Mouse (Mus musculus): ENCODE results near the gene Mkln1. TPM values are rescaled to one million over a fixed set of nuclear protein-coding genes. Genes with fewer than 3 reads are reported as not detected.
A peak's percentile ranks its signal among the peaks of the same experiment; 100 is the strongest.
"Not testable (repeated sequence)": the region's sequence is repeated elsewhere in the genome, so short reads cannot be mapped to it uniquely, and the experiment has no call there.

Mkln1 gene
- polyA plus RNA-seq, 2 experiments, result 39.4 to 133 TPM

DNA sequence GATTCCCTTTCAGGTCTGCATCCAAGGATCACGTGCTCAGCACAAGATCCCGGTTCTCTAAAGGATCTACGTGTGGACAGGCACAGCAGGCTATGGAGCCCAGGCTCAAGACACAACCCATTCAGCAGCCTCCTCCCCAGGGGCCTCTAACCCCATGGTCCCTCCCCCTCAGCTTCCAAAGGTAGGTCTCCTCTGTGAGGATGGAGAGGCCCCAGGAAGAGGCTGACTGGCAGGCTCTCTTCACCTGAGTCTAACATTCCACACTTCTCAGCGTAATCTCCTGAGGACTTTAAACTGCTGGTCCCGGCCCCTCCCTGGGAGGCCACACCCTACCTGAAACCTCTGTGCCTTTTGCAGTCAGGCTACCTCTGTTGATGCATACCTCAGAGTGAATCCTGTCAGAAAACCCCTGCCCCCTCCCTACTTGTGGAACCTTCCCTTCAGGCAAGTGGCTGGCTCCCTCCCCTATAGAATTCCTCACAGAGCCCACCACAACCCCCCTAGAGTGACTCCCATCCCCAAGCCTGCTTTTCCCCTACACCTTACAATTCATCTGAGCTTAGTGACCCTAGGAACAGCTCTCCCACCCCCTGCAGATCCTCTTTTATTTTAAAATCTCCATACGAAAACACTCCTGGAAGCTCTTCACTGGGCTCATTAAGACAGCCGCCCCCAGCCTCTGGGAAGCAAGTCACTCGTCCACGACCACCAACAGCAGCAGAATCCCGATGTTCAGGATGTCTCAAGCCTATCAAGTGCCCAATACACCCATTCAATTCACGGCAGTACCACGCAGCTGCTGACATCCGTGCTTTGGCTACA lies 161.8 kb downstream of the Mkln1 start:
- H3K4me2 ChIP-seq (ENCODE audit: low read depth), result peak overlapping the region; percentile 18; the same call in 1 of the 2 replicates
- H3K4me1 ChIP-seq (replicated peaks; ENCODE audit: control insufficient read depth in 2 of 2, insufficient read depth in 2 of 2, low read length in 1 of 2), result peaks cover 10 to 35% of the 10 kb centered on the region in 2 experiments
- no peak overlapping the region for H3K9ac ChIP-seq (replicated peaks)
- DNase-seq (ENCODE audit: low read depth in 3 of 3, low spot score in 3 of 3) (no peak), ATAC-seq (ENCODE audit: insufficient read depth) (no peak)
- H3K9me3 ChIP-seq (ENCODE audit: control insufficient read depth, low read length), result no peaks in the 10 kb centered on the region
- WGBS (ENCODE audit: insufficient replicate concordance), result 54% methylated on average over 13 of the region's 13 CpGs
- H3K4me3 ChIP-seq (ENCODE audit: insufficient read depth in 1 of 2, low read depth in 2 of 2, low read length in 2 of 2), result no peak overlapping the region
- H3K27me3 ChIP-seq (ENCODE audit: control insufficient read depth, insufficient read depth, low read length), result peaks cover 4% of the 10 kb centered on the region; the same call in 1 of the 2 replicates
- TF ChIP-seq CTCF (IDR thresholded peaks at IDR 0.05; ENCODE audit: low read depth), result no peak
- no peak for TF ChIP-seq EP300 (IDR thresholded peaks at IDR 0.05; ENCODE audit: low read depth)
- no peaks in the 10 kb centered on the region for H3K36me3 ChIP-seq (replicated peaks; ENCODE audit: control insufficient read depth, insufficient read depth, low read depth)
- no peak overlapping the region for H3K27ac ChIP-seq

DNA sequence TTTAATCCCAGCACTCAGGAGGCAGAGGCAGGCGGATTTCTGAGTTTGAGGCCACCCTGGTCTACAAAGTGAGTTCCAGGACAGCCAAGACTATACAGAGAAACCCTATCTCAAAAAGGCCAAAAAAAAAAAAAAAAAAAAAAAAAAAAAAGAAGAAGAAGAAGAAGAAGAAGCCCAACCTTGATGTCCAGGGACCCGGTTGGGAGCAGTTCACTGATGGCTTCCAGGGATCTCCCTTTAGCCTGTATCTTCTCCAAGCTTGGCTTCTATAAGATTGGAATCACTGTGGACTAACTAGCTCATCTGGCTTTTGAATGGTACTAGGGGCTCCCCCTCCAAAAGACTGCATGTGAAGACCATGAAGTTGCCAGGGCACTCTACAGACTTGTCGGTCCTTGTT lies 163.4 kb downstream of the Mkln1 start:
- ATAC-seq (ENCODE audit: insufficient read depth); H3K27ac ChIP-seq; DNase-seq (ENCODE audit: low read depth in 3 of 3, low spot score in 3 of 3); H3K27me3 ChIP-seq (ENCODE audit: control insufficient read depth, insufficient read depth, low read length); H3K36me3 ChIP-seq (replicated peaks; ENCODE audit: control insufficient read depth, insufficient read depth, low read depth); H3K9me3 ChIP-seq (ENCODE audit: control insufficient read depth, low read length): not testable (repeated sequence)
- H3K9ac ChIP-seq (replicated peaks), result peak overlapping the region; percentile 72
- WGBS (ENCODE audit: insufficient replicate concordance), result 49% methylated on average over 3 of the region's 3 CpGs
- H3K4me1 ChIP-seq (replicated peaks; ENCODE audit: control insufficient read depth in 2 of 2, insufficient read depth in 2 of 2, low read length in 1 of 2), result peaks cover 10 to 35% of the 10 kb centered on the region in 2 experiments
- peak overlapping the region; percentile 98 for H3K4me2 ChIP-seq (ENCODE audit: low read depth)
- peak overlapping the region; percentile 65 to 77 for H3K4me3 ChIP-seq (ENCODE audit: insufficient read depth in 1 of 2, low read depth in 2 of 2, low read length in 2 of 2)

DNA sequence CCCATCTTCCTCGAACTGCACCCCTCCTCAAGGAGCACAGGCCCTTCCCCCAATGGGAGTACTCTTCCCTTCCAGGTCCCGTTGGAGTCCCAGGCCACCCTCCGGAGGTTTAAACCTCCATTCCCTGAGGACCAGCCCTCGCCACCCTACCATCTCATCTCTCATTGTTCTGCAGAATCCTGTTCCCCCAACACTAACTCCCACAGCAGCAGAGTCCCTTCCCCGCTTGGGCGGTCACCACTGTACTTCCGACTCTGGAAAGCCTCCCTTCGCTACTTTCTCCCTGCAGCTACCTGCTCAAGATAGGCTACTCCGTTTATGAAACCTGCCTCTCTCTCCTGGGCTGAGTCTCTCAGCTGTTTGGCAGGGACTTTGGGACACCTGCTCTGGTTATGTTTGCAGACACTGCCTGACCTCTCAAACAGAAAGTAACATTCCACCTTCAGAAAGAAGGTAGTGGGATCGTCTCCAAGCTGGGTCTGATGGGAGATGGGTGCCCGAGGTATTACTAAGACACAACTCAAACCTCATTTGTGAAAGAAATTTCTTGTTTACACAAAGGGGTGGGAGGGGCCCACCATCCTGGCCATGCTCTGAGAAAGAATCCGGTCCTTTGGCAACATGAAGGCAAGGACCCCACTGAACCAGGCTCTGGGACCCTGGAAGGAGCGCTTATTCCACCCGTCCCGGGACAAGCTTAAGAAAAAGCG lies 164.0 kb downstream of the Mkln1 start:
- H3K27ac ChIP-seq, result no peak overlapping the region
- no peaks in the 10 kb centered on the region for H3K9me3 ChIP-seq (ENCODE audit: control insufficient read depth, low read length)
- no peak for DNase-seq (ENCODE audit: low read depth in 3 of 3, low spot score in 3 of 3)
- no peak for ATAC-seq (ENCODE audit: insufficient read depth)
- peaks cover 4% of the 10 kb centered on the region; the same call in 1 of the 2 replicates for H3K27me3 ChIP-seq (ENCODE audit: control insufficient read depth, insufficient read depth, low read length)
- H3K36me3 ChIP-seq (replicated peaks; ENCODE audit: control insufficient read depth, insufficient read depth, low read depth), result no peaks in the 10 kb centered on the region
- peak overlapping the region; percentile 65 to 77 for H3K4me3 ChIP-seq (ENCODE audit: insufficient read depth in 1 of 2, low read depth in 2 of 2, low read length in 2 of 2)
- peaks cover 10 to 35% of the 10 kb centered on the region in 2 experiments for H3K4me1 ChIP-seq (replicated peaks; ENCODE audit: control insufficient read depth in 2 of 2, insufficient read depth in 2 of 2, low read length in 1 of 2)
- TF ChIP-seq CTCF (IDR thresholded peaks at IDR 0.05; ENCODE audit: low read depth), result no peak
- no peak for TF ChIP-seq EP300 (IDR thresholded peaks at IDR 0.05; ENCODE audit: low read depth)
- H3K4me2 ChIP-seq (ENCODE audit: low read depth), result peak overlapping the region; percentile 98
- peak overlapping the region; percentile 72 for H3K9ac ChIP-seq (replicated peaks)
- WGBS (ENCODE audit: insufficient replicate concordance), result 6% methylated on average over 16 of the region's 16 CpGs

DNA sequence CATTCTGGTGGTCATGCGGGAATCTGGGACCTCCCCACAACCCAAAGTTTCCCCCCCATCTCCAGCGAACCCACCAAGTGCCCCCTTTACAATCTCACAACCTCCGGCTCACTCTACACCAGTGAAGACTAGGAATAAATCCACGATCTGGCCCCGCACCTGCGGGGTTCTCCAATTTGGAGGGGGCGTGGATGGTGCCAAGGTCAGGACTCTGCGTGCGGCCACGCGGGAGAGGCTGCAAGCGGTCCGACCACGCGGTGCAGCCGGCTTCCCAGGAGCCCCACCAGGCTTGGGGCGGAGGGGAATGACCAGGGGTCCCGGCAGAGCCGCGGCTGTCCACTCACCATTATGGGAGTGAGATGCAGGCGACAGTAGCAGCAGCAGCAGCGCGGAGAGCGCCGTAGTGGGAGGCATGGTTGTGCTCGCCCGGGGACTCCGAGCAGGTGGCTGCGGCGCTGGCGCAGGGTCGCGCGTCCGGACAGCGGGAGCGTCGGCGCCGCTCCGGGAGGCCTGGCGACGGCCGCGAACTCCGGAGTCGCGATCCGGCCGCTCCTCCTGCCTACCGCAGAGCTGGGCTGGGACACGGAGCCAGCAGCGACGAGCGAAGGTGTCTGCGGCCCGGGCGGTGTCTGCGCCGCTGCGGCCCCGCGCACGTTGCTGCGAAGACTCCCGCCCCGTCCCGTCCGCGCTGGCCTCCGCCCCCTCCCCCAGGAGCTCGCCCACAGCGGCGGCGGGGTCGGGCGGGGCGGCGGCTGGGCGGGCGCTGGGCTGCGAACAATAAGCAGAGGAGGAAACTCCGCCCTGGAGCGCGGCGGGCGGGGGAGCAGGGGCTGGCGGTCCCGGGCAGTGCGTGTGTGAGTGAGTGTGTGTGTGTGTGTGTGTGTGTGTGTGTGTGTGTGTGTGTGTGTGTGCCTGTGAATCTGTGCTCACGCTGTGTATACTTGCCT lies 165.0 kb downstream of the Mkln1 start, which contains the start of gene Podxl:
Podxl (minus strand) TSS at position 747 of the 947 bp plus-strand sequence.
- WGBS (ENCODE audit: insufficient replicate concordance), result under 1% methylated on average over 84 of the region's 91 CpGs
- peak within 1 kb of the TSS; percentile 72 for H3K9ac ChIP-seq (replicated peaks)
- H3K27me3 ChIP-seq (ENCODE audit: control insufficient read depth, insufficient read depth, low read length), result peaks cover 4% of the 10 kb centered on the region; the same call in 1 of the 2 replicates
- no peak within 1 kb of the TSS for H3K27ac ChIP-seq
- H3K4me3 ChIP-seq (ENCODE audit: insufficient read depth in 1 of 2, low read depth in 2 of 2, low read length in 2 of 2), result peak within 1 kb of the TSS; percentile 65 to 77
- DNase-seq (ENCODE audit: low read depth in 3 of 3, low spot score in 3 of 3), result peak; percentile 46 to 61 (median 59)
- peak within 1 kb of the TSS; percentile 98 for H3K4me2 ChIP-seq (ENCODE audit: low read depth)
- H3K36me3 ChIP-seq (replicated peaks; ENCODE audit: control insufficient read depth, insufficient read depth, low read depth), result no peaks in the 10 kb centered on the region
- TF ChIP-seq EP300 (IDR thresholded peaks at IDR 0.05; ENCODE audit: low read depth) (no peak), CTCF (IDR thresholded peaks at IDR 0.05; ENCODE audit: low read depth) (no peak)
- ATAC-seq (ENCODE audit: insufficient read depth), result peak; percentile 88
- no peaks in the 10 kb centered on the region for H3K9me3 ChIP-seq (ENCODE audit: control insufficient read depth, low read length)
- peaks cover 10 to 41% of the 10 kb centered on the region in 2 experiments for H3K4me1 ChIP-seq (replicated peaks; ENCODE audit: control insufficient read depth in 2 of 2, insufficient read depth in 2 of 2, low read length in 1 of 2)

All from liver, embryonic 14.5 days (tissue).